Mouse (Mus musculus): Measurements from ENCODE around the gene Serpinf1.

- 0 out of 2 replicates have a peak, but pooled peaks have one; percentile 20 for TF ChIP-seq CTCF (IDR thresholded peaks at IDR 0.05; ENCODE audit: extremely low read depth, insufficient read length, insufficient replicate concordance, low read depth, low read length)
- TF ChIP-seq POLR2A (IDR thresholded peaks at IDR 0.05; ENCODE audit: low read depth, low read length), result peak; percentile 45; the same call in 1 of the 2 replicates
Measured at GRCm38 (mm10) chr11:75467512-75468215, 45.2 kb upstream of the Serpinf1 start.

Data from small intestine, adult 2 months (tissue).